Mouse (Mus musculus) stomach, embryonic 14.5 days (tissue): ENCODE results near the gene Atad5. TPM values are rescaled to one million over a fixed set of nuclear protein-coding genes. Genes with fewer than 3 reads are reported as not detected.
A peak's percentile ranks its signal among the peaks of the same experiment; 100 is the strongest.

Source experiments
- ATAC-seq: fragments of 200-750 bp; cut with Nextera tagmentation; 2 replicates; pipeline ENCODE4 v1.8.0; 2017; ENCODE audit warnings: low read depth, moderate TSS enrichment; ENCODE audit not compliant: insufficient number of reproducible peaks, insufficient read depth, low FRiP score
- H3K27ac ChIP-seq: fragments of 300-500 bp; sonication (generic); 2 replicates; pipeline ENCODE4 v1.5.1; 2014; ENCODE audit warnings: mild to moderate bottlenecking, low read length, moderate library complexity, mixed read lengths
- H3K27me3 ChIP-seq: fragments of 300-500 bp; sonication (generic); 2 replicates; pipeline ENCODE4 v1.6.1; 2014; ENCODE audit warnings: low read length, control low read depth, mixed read lengths; ENCODE audit not compliant: control insufficient read depth, insufficient read depth
- H3K36me3 ChIP-seq: fragments of 300-500 bp; sonication (generic); 2 replicates; pipeline ENCODE4 v1.6.1; 2014; ENCODE audit warnings: mild to moderate bottlenecking, control low read depth, low read length, moderate library complexity, mixed read lengths; ENCODE audit not compliant: control insufficient read depth, insufficient read depth
- H3K4me1 ChIP-seq: fragments of 300-500 bp; sonication (generic); 2 replicates; pipeline ENCODE4 v1.6.1; 2014; ENCODE audit warnings: low read length, control low read depth, mixed read lengths; ENCODE audit not compliant: control insufficient read depth, insufficient read depth
- H3K4me2 ChIP-seq: fragments of 300-500 bp; sonication (generic); replicated peaks from 2 replicates; pipeline ENCODE4 v1.6.1; 2014; ENCODE audit warnings: low read depth, low read length, control low read depth
- H3K4me3 ChIP-seq: fragments of 300-500 bp; sonication (generic); 2 replicates; pipeline ENCODE4 v1.5.1; 2014; ENCODE audit warnings: low read depth, low read length, control low read depth
- H3K9ac ChIP-seq: fragments of 300-500 bp; sonication (generic); replicated peaks from 2 replicates; pipeline ENCODE4 v1.6.1; 2014; ENCODE audit warnings: low read depth, mild to moderate bottlenecking, control low read depth, low read length, moderate library complexity, mixed read lengths
- H3K9me3 ChIP-seq: fragments of 300-500 bp; sonication (generic); 2 replicates; pipeline ENCODE4 v1.6.1; 2016; ENCODE audit warnings: low read depth, low read length, control low read depth; ENCODE audit not compliant: control insufficient read depth
- WGBS: fragments of 180-500 bp; shearing (Covaris S2); extraction: QIAGEN DNeasy Blood & Tissue Kit; methylation state at CpG from one replicate; pipeline ENCODE4 v1.1.7; 2014; 5-methylcytosine and 5-hydroxymethylcytosine counted together
- polyA plus RNA-seq: library from polyadenylated mRNA; unstranded; fragments of >200 nt; fragmentation: Nextera tagmentation; extraction: Ambion mirVana; gene quantifications from 2 replicates; pipeline ENCODE4 v1.2.1, GENCODE M21; 2014

Atad5 gene
- polyA plus RNA-seq, 1 experiment from 2014 or later: 16.3 TPM

DNA sequence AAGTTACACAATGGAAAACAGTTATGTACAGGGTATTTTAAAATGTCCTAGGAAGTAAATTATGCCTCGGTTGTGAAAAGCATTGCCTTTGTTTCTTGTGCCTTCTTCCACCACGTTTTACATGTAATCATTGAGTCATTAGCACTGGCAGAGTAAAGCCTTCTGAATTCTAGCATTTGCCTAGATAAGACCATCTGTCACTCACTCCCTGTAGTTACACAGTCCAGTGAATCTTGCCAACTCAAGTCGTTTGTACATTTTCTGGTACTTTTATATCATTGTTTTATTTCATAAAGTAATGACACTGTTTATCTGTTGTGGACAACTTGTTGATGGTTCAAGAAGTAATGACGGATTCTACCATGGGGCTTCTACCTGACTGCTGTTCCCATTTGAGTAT is 45.5 kb downstream of the Atad5 start:
- H3K4me3 ChIP-seq: no peak overlapping the region
- 69% methylated on average over 4 of the region's 4 CpGs for WGBS
- no peaks in the 10 kb centered on the region for H3K27me3 ChIP-seq
- H3K4me1 ChIP-seq: no peaks in the 10 kb centered on the region
- ATAC-seq: no peak
- peaks cover 45% of the 10 kb centered on the region for H3K36me3 ChIP-seq
- no peak overlapping the region for H3K9ac ChIP-seq
- no peaks in the 10 kb centered on the region for H3K9me3 ChIP-seq
- H3K4me2 ChIP-seq: no peak overlapping the region
- H3K27ac ChIP-seq: no peak overlapping the region

DNA sequence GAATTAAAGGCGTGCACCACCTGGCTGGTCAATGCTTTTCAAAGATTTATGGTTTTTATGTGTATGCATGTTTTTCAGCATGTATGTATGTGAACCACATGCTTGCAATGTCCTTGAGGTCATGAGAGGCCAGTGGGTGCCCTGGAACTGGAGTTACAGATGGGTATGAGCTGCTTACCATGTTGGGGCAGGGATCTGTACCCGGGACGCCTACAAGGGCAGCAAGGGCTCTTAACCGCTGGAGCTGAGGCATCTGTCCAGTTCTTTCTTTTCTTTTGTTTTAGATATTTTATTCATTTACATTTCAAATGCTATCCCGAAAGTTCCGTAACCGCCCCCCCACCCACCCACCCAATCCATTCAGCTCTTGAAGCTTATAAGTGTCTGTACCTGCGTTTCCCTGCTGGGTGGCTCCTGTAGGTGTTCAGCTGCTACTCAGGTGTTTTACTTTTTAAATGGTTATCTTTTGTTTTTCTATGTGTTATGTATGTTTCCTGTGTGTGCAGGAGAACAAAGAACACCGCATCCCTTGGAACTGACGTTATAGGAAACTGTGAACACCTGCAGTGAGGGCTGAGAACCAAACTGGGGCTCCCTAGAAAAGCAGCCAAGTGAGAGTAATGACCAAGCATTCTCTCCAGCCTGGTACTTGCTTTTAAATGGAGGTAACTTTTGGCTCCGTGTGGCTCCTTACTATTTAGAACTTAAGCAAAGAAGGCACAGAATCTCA is 46.9 kb downstream of the Atad5 start:
- H3K9ac ChIP-seq: no peak overlapping the region
- no peak overlapping the region for H3K4me2 ChIP-seq
- H3K4me1 ChIP-seq: no peaks in the 10 kb centered on the region
- H3K27ac ChIP-seq: no peak overlapping the region
- no peak for ATAC-seq
- no peaks in the 10 kb centered on the region for H3K9me3 ChIP-seq
- no peaks in the 10 kb centered on the region for H3K27me3 ChIP-seq
- H3K36me3 ChIP-seq: peaks cover 42% of the 10 kb centered on the region
- WGBS: 90% methylated on average over 11 of the region's 11 CpGs
- no peak overlapping the region for H3K4me3 ChIP-seq

DNA sequence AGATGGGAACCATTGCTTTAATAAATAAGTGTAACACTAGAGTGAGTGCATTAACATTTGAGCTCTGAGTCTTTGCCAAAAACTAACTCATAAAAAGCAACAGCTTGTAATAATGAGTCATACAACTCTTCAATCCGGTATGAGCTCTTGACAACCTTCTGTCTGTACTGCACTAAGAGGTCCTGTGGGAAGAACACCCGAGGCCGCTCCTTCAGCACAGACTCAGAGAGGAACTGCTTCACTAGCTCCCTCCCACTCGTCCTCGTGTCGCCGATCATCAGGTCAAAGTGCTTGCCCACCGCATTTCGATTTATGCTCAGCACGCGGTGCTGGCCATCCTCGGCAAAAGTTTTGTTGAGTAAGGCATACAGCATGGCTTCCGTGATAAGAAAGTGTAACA is 47.6 kb downstream of the Atad5 start:
- Histone ChIP-seq H3K4me3 (no peak overlapping the region), H3K27ac (no peak overlapping the region), H3K9ac (no peak overlapping the region), H3K27me3 (no peaks in the 10 kb centered on the region), H3K4me2 (no peak overlapping the region), H3K4me1 (no peaks in the 10 kb centered on the region), H3K36me3 (peaks cover 38% of the 10 kb centered on the region), H3K9me3 (no peaks in the 10 kb centered on the region)
- WGBS: 91% methylated on average over 13 of the region's 13 CpGs
- ATAC-seq: no peak

DNA sequence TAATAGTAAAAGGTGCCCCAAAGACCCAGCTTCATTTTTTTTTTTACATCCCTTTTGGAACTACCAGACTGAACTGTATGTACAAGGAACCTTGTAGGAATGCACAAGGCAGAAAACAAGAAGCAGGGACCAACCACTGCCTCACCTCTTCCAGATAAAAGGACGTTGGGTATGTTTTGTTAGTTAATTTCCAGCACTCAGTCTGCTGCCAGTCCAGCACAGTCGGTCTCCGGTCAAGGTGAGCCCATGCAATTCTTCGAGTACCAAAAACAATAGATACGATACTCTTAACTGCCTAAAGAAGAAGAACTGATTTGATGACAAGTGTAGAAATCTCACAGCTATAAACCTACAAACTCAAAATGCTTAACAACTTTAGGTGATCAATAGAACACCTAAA is 48.6 kb downstream of the Atad5 start:
- WGBS: 88% methylated on average over 5 of the region's 5 CpGs

DNA sequence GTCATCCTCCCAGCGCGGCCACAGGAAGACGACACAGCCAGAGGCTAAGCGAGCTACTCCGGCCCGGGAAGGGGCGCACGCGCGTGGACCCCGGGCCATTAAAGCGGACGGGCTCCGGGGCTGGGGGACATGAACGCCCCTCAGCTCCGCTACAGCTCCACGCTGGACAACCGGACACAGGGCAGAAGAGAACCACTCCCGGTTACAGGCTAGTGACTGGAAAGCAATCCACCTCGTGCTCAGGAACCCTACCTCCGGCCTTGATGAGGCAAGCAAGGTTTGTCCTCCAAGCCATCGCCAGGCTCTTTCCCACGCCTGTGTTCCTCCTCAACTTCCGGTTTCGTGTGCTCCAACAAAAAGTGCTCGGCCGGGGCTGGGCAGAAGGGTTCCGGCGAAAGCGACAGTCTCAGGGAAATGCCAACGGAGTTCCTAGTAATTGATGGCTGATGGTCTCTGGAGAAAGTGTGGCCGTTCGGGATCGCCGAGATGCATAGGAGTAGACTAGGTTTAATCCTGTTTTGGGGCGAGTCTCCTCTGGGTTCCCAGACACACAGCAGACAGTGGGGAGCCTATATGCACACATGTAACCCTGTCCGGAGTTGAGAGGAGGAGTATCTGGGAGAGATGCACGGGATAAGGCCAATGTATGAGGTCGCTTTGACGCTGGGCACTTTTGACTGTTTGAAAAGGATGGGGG is 52.8 kb downstream of the Atad5 start, which contains the start of gene Tefm:
Gene Tefm, minus strand, starts transcription at position 351 of the 697 bp plus-strand sequence.
- Histone ChIP-seq H3K4me2 (peak within 1 kb of the TSS; percentile 79), H3K27ac (peak within 1 kb of the TSS; percentile 85), H3K27me3 (no peaks in the 10 kb centered on the region), H3K4me3 (peak within 1 kb of the TSS; percentile 79), H3K9ac (peak within 1 kb of the TSS; percentile 81), H3K9me3 (no peaks in the 10 kb centered on the region), H3K36me3 (peaks cover 9% of the 10 kb centered on the region), H3K4me1 (no peaks in the 10 kb centered on the region)
- peak; percentile 86 for ATAC-seq
- under 1% methylated on average over 40 of the region's 40 CpGs for WGBS

More for the DNA sequence above, 48.6 kb downstream of the Atad5 start:
- H3K9ac ChIP-seq: no peak overlapping the region
- H3K9me3 ChIP-seq: no peaks in the 10 kb centered on the region
- no peak overlapping the region for H3K4me3 ChIP-seq
- peaks cover 28% of the 10 kb centered on the region for H3K36me3 ChIP-seq
- no peaks in the 10 kb centered on the region for H3K27me3 ChIP-seq
- no peak overlapping the region for H3K4me2 ChIP-seq
- no peak overlapping the region for H3K27ac ChIP-seq
- H3K4me1 ChIP-seq: no peaks in the 10 kb centered on the region
- no peak for ATAC-seq

DNA sequence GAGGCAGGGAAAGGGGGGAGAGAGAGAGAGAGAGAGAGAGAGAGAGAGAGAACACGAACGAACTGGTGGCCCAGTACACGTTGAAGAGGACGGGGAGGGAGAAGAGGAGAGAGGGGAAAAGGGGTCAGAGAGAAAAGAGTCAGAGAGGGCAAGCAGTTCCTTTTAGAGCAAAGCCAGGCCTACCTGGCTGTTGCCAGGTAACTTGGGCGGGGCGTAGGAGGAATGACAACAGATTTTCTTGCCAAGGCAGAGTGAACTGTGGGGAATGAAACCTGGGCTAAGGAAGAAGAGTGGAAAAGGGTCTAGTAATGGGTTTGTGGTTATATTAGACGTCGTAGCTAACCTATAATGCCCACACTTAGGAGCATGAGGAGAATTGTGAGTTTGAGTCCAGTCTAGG is 53.7 kb downstream of the Atad5 start:
- H3K27ac ChIP-seq: no peak overlapping the region
- no peaks in the 10 kb centered on the region for H3K9me3 ChIP-seq
- peak overlapping the region; percentile 79 for H3K4me2 ChIP-seq
- no peaks in the 10 kb centered on the region for H3K27me3 ChIP-seq
- H3K36me3 ChIP-seq: peaks cover 7% of the 10 kb centered on the region
- WGBS: 36% methylated on average over 8 of the region's 8 CpGs
- no peak for ATAC-seq
- H3K4me1 ChIP-seq: no peaks in the 10 kb centered on the region
- H3K9ac ChIP-seq: no peak overlapping the region
- peak overlapping the region; percentile 79; the same call in 1 of the 2 replicates for H3K4me3 ChIP-seq

DNA sequence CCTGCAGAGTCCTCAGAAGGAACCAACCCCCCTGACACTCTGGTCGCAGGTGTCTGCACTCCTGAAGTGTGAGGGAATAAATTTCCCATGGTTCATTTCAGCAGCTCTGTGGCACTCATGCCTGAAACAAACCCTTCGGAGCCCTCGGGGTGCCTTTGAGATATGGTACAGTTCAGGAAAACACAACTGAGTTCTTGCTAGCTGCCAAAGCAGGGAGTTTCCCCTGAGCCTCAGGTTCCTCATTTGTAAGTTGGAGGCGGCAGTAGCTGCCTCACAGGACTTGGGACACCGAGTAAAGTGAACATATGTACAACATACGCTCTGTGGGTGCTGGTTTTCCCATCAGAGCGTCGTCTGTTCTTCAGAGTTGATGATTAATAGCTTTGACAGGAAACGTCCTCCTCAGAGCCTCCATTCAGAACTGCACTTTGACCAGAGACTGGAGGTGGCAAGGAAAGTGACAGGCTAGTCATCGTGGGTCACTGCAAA is 56.6 kb downstream of the Atad5 start:
- H3K27me3 ChIP-seq: no peaks in the 10 kb centered on the region
- no peak overlapping the region for H3K4me3 ChIP-seq
- H3K36me3 ChIP-seq: no peaks in the 10 kb centered on the region
- 40% methylated on average over 10 of the region's 10 CpGs for WGBS
- H3K4me1 ChIP-seq: no peaks in the 10 kb centered on the region
- no peak for ATAC-seq
- no peak overlapping the region for H3K4me2 ChIP-seq
- H3K9ac ChIP-seq: no peak overlapping the region
- H3K9me3 ChIP-seq: no peaks in the 10 kb centered on the region
- no peak overlapping the region for H3K27ac ChIP-seq

DNA sequence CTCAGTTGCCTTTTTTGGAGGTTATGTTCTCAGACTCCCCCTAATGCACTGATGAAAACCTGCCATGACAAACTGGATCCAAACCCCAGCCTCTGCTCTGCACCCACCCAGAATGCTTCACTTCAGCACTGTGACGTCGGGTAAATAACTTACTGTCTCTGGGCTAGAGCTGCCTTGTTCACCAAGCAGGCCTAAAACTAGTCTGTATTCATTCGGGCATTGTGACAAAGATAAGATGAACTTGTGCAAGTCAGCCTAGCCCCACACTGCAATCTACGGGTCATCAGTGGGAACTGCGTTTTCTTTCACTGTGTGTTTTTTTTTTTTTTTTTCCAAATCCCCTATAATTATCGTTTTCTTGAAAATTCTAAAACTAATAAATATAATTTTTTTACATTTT is 58.5 kb downstream of the Atad5 start:
- ATAC-seq: no peak

More for the DNA sequence above, 58.5 kb downstream of the Atad5 start:
- Histone ChIP-seq H3K27me3 (no peaks in the 10 kb centered on the region), H3K9me3 (no peaks in the 10 kb centered on the region), H3K9ac (no peak overlapping the region), H3K4me3 (no peak overlapping the region), H3K36me3 (no peaks in the 10 kb centered on the region), H3K4me2 (no peak overlapping the region), H3K4me1 (no peaks in the 10 kb centered on the region), H3K27ac (no peak overlapping the region)
- 76% methylated on average over 6 of the region's 6 CpGs for WGBS
